Mouse (Mus musculus): ENCODE measurements around the gene Gtf2i.

Gene Gtf2i

DNA sequence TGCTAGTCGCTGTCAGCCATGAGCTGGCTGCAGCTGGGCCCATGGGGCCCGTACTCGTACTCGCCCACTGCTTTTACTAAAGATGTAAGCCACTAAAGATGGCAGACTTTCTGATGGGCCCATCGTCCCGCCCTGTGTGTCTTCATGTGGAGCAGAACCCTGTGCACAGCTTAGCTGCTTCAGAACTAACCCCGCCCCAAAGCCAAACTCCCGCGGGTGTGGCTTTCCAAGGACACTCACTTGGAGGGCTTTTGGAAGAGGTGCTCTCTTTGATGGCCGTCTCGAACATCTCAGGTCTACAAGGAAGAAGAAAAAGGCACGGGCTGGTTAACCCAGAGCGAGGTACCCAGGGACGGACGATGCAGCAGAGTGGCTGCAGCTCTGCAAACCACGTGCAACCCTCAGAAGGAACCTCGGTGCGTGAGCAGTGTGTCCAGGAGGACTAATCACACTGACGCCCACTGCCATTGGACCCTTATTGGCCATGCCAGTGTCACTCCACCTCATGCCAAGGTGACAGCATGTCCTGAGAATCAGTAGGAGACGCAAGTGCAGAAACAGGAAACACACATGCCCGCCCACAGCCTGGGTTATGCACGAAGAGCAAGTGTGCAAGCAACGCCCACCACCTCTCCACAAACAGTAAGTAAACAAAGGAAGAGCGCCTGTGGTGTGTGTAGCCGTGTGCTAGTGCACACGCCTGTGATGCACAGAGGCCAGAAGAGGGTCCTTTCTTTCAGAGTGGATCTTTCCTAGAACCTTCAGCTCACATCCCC lies 70.7 kb downstream of the Gtf2i start:
- DNase-seq (ENCODE audit: low read depth, low spot score), result no peak

DNA sequence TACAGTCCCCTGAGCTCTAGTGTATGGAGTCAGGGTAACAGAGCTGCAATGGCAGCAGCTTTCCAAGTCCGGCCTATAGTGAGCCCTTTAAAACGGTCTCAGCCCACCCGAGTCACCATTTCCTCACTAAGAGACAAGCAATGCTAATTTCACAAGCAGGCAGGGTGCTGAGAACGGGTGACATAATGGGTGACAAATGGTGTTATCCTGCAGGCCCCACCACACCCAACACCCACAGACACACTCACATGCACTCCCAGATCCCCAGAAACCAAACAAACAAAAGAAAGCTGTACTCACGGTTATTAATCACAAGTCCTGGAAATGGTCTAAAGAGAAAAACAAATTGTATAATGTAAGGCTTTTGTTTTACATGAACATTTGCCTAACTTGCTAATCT lies 72.7 kb downstream of the Gtf2i start:
- DNase-seq (ENCODE audit: low read depth, low spot score), result no peak

DNA sequence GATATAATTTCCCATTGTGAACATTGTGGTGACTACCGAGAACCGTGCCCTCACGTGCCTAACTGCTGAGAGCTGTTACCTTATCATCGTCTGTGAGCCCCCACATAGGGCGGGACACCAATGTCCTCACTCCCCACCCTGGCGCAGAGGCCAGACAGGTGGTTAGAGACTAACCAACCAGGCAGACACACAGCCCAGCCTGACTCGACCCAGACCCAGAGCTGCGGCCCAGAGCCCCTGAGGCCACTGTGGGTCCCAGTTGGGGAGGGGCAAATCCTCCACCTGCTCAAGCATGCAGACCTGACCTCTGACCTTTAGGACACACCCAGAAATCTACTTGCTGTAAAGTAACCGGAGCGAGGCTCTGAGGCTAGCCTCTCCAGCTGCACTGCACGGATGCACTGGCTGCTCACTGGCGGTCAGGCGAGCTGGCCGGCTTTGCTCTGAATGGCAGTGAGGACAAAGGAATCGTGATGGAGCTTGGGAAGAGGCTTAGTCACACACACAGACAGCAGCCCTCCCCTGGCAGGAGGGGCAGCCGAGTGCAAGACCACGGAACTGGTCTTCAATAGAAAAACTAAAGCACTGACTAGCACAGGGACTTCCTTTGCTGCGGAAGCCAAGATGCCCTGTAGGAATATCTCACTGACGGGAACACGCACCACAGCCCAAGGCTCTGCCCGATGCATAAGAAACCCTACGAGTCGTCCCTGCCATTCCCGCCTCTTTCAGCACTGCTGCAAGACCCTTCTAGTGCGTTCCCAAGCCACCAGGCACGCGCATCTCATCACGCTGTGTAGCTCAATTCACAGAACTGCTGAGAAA lies 76.4 kb downstream of the Gtf2i start:
- peak; percentile 36 for DNase-seq (ENCODE audit: low read depth, low spot score)

DNA sequence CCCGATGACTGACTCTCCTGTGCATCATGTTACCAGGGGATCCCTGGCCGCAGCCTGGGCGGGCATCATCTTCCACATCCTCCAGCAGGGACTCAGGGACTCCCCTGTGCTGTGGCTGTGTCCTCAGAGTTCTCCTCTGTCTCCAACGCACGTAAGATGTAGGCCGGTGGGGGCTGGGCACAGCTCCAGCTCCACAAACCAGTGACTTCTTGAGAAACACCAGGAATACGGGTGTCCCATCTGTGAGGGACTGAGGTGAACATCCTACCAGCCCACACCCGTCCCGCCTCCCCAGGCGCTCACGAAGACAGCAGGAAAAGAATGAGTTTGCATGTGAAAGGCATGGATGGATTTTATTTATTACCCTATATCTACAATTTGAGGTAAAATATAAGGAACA lies 77.1 kb downstream of the Gtf2i start:
- no peak for DNase-seq (ENCODE audit: low read depth, low spot score)

DNA sequence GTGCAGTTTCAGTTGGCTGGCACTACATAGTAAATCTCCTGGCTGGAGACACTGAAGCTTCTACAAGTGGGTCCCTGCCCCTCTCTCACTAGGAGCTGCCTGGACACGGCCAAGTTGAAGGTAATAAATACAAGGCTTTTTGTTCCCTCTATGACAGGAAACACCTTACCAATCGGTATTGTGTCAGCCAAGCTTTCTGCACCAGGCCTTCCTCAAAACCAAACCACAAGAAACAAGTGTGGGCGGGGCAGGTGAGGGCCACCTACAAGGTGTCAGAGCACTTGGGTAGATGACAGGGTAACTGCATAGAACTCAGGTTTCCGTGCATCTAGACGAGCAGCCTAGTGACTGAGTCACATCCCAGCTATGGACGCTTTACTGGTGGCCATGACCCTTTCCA lies 77.8 kb downstream of the Gtf2i start:
- DNase-seq (ENCODE audit: low read depth, low spot score), result no peak

DNA sequence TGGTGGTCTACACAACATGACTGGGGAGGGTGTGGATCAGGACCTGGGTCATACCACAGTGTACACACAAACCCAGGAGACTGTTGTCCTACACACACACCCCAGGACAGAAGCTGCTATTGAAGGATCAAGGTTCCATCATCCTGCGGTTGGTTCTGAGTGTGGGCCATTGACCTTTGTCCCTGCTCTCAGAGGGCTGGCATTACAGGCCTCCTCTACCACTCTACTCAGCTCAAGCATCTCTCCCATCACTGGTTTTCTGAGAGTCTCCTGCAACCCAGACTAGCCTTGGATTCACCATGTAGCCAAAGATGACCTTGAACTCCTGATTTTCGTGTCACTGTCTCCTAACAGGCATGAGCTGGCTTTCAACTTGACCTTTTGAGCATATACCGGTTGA lies 78.3 kb downstream of the Gtf2i start:
- DNase-seq (ENCODE audit: low read depth, low spot score), result no peak

DNA sequence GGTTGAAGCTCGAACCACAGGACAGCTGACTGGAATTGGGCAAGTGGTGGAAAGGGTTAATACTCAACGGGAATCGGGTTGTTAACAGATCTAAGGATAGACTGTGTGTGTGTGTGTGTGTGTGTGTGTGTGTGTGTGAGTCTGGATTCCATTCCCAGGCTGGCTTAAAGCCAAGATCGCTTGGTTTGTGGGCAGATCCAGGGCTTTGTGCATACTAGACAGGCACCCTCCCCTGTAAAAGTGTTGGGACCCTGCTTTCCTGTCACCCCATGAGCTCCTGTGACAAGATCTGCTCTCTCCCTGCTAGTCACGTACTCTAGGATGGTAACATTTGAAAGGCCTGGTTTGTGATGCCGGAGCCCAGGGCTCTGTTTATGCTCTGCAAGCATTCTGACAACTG lies 79.4 kb downstream of the Gtf2i start:
- no peak for DNase-seq (ENCODE audit: low read depth, low spot score)

DNA sequence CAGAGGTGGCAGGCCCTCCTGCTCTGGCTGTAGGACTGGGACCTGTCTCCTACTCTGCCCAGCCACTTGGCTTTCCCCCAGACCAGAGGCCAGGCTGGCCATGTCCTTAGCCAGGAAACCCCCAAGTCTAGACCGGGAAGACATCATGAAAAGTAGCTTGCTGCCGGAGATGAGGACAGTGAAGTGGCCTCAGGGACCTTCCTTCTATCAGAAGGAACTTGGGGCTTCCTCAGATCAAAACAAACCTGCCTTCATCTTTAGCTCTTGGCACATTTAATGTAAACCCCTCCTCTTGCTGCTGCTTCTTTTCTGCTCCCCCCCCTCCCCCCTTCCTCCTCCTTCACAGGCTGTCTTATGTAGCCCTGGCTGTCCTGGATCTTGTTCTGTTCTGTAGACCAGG lies 80.4 kb downstream of the Gtf2i start:
- DNase-seq (ENCODE audit: low read depth, low spot score), result no peak

DNA sequence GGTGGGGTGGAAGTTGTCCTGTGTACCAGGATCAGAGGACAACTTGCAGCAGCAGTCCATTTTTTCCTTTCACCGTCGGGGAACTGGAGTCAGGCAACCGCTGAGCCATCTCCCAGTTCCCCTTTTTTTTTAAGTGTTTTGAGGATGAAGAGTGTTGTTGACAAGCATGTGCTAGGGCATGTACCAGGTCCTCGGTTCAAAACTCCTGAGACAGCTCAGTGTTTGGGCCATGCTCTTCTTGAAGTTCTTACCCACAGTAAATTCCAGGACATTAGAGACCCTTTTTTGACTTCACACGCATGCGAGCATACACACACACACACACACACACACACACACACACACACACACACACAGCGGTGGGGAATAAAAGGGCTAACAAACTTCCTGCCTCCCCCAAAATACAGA lies 81.3 kb downstream of the Gtf2i start:
- DNase-seq (ENCODE audit: low read depth, low spot score), result no peak

DNA sequence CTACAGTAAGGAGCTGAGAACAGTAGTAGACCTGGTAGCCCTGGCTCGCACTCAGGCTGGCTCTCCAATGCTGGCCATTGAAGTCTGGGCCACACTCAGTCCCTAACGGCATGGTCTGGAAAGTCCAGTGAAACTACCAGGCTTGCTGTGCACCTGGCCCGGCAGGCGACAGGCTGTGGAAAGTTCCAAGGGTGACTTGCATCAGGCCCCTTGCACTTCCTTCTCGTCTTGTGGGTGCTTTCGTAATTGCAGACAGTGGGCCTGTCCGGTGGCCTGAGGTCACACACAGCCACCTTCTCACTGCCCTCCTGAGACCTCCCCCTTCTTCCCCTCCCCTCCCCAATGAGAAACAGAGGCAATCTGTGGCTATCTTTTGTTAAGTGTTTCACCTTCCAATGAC lies 82.0 kb downstream of the Gtf2i start:
- no peak for DNase-seq (ENCODE audit: low read depth, low spot score)

DNA sequence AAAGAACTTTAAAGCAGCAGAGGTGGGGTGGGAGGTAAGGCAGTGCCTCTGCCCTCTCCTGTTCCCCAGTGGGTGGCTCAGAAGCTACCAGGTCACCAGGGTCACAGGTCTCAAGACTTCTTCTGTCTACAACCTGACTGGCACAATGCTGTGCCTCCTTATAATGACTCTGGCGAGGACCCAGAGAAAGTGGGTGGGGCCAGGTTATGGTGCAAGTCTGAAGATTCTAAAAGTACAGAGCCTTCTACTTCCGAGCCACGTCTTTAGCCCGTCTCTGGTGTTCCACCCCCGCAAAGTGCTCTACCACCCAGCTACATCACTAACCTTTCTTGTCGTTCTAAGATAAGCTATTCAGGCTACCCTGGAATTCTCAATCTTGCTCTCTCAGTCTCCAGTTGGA lies 82.4 kb downstream of the Gtf2i start:
- DNase-seq (ENCODE audit: low read depth, low spot score), result no peak

DNA sequence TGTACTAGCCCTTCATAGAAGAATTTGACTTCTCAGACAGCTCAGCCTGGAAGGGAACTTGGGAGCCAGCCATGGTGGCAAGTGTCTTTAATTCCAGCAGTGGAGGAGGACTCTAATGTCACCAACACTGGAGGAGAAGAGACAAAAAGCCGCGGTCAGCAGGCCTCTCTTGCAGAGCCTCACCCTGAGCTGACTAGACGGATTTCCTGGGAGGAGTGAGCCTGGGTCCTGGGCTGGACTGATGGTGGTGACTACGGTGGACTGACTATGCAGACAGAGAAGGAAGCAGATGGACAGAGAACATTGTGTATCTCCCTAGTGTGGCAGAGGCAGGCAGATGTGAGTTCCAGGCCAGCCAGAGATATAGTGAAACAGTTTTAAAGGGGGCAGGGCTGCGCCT lies 83.2 kb downstream of the Gtf2i start:
- DNase-seq (ENCODE audit: low read depth, low spot score), result no peak

DNA sequence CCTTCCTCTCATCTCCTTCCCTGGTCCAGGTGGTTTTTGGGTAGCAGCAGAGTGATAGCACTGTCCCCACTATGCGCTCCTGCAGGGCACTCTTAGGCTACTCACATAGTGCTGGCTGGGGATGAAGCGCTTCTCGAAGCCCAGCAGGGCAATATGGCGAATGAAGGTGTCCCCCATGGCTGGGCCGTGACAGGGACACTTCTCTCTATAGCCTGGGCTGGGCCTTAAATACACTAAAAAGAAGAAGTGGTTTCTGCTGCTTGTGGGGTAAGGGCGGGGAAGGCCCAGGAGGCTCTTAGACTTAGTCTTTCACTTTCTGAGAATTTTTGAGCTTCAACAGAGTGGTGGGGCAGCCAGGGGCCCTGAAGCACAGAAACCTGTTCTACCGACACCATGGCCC lies 85.2 kb downstream of the Gtf2i start, which contains the start of gene Ncf1:
TSS of gene Ncf1 (minus strand) at position 235 of the 400 bp plus-strand sequence.
- no peak for DNase-seq (ENCODE audit: low read depth, low spot score)

DNA sequence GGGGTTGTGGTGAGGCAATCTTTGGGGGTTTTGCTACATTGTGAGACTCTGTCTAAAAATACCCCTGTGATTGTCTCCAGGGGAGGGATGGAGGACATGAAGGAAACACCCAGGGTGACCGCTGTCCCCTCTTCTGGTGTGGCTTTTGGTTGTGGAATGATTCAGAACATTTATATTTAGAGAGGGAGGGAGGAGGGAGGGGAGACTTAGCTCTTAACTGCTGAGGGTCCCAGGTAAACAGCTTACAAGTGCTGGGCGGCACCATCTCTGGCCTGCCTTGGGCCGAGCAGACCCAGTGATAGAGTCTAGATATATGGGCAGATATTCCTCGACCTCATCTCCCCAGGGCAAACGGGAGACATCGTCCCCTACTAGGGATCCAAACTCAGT lies 86.3 kb downstream of the Gtf2i start:
- no peak for DNase-seq (ENCODE audit: low read depth, low spot score)

DNA sequence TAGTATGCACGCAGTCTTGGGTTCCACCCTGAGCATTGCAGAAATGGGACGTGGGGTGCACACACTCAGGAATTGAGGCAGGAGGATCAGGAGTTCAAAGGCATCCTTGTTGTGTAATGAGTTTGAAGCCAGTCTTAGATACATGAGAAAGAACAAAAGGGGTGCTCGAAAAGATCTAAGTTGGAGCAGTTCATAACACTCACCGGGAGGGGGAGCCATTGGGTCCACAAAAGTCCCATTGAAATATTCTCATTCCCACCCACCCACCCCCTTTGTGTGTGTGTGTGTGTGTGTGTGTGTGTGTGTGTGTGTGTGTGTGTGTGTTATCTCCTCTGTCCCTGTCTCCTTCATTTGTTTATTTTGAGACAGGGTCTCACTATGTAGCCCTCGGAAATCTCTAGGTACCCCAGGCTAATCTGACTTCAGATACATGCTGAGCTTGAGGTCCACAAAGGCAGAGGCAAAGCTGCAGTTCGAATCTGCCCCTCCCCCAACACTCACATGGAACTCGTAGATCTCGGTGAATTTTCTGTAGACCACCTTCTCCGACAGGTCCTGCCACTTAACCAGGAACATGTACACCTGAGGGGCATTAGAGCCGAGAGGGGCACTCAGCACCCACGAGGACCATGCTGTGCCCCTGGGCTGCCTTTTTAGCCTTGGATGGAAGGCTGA lies 86.8 kb downstream of the Gtf2i start:
- peak; percentile 57 for DNase-seq (ENCODE audit: low read depth, low spot score)

DNA sequence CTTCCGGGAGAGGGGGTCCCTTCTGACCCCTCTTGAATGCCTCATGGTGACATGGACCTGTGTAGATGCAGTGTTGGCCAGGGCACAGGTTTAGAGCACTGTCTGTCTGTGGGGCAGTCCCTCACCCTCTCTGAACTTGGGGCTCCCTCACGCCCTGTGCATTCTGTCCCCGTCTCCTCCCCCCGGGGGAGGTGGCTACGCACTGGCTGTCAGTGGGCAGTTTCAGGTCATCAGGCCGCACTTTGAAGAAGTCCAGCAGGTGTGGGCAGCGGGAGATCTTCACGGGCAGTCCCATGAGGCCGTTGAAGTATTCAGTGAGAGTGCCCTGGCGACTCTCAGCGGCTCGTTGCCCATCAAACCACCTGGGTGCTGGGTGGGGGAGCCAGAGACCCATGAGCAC lies 87.6 kb downstream of the Gtf2i start:
- no peak for DNase-seq (ENCODE audit: low read depth, low spot score)

DNA sequence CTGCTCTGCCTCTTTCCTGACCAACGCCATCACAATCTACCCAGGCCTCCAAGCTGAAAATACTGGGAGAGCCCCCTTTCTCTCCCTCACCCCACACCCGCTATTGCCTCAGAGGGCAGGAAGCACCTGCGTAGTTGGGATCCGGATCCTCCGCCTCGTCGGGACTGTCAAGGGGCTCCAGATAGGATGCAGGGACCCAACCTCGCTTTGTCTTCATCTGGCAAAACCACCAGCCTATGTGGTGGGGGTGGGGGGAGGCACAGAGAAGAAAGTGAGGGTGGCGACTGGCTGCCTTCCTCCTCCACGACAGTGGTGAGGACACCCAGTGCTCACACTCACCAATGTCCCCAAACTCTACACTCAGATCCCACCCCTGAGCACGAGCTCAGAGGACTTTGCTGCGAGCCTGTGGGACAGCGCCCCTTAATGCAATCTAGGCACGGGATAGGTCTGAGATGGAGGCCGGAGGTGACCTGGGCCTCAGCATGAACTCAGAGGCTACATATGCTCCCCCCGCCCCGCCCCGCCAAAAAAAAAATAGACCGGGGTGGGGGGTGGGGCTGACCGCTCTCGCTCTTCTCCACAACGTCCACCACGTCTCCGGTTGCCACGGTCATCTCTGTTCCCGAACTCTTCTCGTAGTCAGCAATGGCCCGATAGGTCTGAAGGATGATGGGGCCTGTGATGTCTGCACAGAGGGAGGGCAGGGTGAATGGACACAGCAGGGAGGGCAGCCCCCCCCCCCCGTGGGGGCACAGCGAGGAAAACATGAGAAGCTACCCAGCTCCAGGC lies 89.3 kb downstream of the Gtf2i start:
- no peak for DNase-seq (ENCODE audit: low read depth, low spot score)

DNA sequence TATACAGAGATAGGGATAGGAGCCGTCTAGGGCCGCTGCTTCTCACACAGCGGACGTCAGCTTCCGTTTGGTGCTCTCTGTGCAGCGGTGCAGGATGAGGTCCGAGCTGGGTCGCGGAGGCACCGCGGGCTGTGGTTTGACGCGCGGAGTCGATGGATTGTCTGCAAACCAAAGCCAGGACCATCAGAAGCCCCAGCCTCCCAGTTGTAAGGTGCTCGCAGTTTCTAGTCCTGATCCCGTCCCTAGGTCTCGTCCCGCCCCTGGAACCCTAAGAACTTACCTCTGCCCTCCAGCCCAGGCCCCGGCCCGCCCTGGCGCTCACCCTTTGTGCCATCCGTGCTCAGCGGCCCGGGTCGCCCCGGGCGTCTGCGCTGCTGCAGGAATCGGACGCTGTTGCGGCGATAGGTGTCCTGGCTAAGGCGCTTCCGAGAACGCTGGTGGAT lies 92.8 kb downstream of the Gtf2i start:
- DNase-seq (ENCODE audit: low read depth, low spot score), result no peak

DNA sequence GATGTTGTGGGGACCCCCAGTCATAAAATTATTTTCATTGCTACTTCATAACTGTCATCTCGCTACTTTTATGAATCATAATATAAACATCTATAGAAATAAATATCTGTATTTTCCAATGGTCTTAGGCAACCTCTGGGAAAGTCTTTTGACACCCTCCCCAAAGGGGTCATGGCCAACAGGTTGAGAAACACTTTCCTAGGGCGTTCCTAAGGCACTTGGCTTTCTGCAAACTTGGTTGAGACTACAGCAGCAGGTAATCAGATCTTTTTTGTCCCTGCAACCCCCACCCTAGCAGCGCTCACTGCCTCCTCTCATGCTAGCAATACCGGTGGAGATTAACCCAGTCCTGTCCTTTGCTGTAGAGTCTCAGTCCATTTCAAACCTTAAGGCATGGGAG lies 93.3 kb downstream of the Gtf2i start:
- DNase-seq (ENCODE audit: low read depth, low spot score), result no peak

DNA sequence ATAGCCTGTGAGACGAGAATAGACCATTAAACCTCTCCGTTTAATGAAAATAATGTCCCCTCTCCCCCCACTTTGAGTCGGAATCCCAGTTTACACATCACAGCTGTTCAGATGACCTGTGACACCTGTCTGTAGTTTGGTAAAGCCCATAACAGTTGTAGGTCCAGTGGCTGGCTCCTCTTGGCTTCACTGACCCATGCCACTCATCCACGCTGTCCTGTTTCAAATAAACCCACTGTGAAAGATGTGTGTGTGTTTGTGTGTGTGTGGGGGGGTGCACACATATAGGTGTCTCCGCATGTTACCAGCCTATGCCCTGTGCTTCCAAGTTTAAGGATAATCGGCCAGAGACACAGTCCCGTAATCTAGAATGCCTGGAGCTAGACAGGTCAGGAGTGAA lies 96.7 kb downstream of the Gtf2i start:
- DNase-seq (ENCODE audit: low read depth, low spot score), result no peak

DNA sequence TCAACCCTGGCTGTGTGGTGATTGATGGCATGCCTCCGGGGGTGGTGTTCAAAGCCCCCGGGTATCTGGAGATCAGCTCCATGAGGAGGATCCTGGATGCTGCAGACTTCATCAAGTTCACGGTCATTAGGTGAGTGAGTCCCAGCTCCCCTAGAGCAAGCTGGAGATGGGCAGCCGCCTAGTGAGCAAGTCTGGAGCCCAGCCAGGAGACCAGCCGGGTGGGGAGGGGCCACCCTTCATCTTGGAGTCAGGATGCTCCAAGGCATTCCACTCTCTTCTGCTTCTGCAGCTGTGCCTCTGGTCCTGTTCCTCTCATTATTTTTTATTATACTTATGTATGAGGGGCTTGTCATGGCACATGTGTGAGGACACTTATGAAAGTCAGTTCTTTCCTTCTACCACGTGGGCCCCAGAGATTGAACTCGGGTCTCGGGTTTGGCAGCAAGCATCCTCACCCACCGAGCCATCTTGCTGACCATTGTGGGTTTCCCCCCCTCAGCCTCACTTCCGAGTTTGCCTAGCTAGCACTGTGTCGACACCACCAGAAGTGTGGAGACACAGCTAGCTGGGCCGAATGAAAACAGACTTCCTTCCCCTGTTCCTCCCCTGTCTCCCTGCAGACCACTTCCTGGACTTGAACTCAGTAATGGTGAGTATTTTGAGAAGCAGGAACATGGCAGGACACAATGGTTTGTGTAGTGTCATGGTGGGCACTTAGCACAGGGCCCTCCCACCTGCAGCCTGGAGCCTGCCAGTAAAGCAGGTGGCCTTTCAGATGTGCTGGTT lies 100.3 kb downstream of the Gtf2i start:
- no peak for DNase-seq (ENCODE audit: low read depth, low spot score)

Measured in mesoderm, embryonic 11.5 days (tissue).